Mouse (Mus musculus) heart, postnatal 0 days (tissue): ENCODE data around the gene Xirp1. TPM values are rescaled to one million over a fixed set of nuclear protein-coding genes. Genes with fewer than 3 reads are reported as not detected.

ENCODE experiments used
- ATAC-seq: fragments of 200-750 bp; cut with Nextera tagmentation; 2 replicates; pipeline ENCODE4 v1.8.0; 2017; ENCODE audit warnings: low read depth, moderate number of reproducible peaks, moderate library complexity; ENCODE audit not compliant: insufficient read depth
- DNase-seq: peaks from one replicate; pipeline ENCODE4 v3.0.0-alpha.2; 2016; ENCODE audit warnings: low spot score
- H3K27ac ChIP-seq: fragments of 300-500 bp; sonication (generic); 2 replicates; pipeline ENCODE4 v1.5.1; 2014; ENCODE audit warnings: low read depth, mild to moderate bottlenecking
- H3K27me3 ChIP-seq: fragments of 300-500 bp; sonication (generic); 2 replicates; pipeline ENCODE4 v1.6.1; 2014; ENCODE audit warnings: low read length, mixed read lengths; ENCODE audit not compliant: control insufficient read depth, insufficient read depth
- H3K36me3 ChIP-seq: fragments of 300-500 bp; sonication (generic); replicated peaks from 2 replicates; pipeline ENCODE4 v1.6.1; 2014; ENCODE audit warnings: low read length, mixed read lengths; ENCODE audit not compliant: control insufficient read depth, insufficient read depth
- H3K4me1 ChIP-seq: fragments of 300-500 bp; sonication (generic); 2 replicates; pipeline ENCODE4 v1.6.1; 2014; ENCODE audit warnings: antibody characterized with exemption; ENCODE audit not compliant: control insufficient read depth, insufficient read depth
- H3K4me2 ChIP-seq: fragments of 300-500 bp; sonication (generic); 2 replicates; pipeline ENCODE4 v1.6.1; 2014; ENCODE audit warnings: low read depth, mild to moderate bottlenecking, low read length, moderate library complexity
- H3K4me3 ChIP-seq: fragments of 300-500 bp; sonication (generic); 2 replicates; pipeline ENCODE4 v1.5.1; 2014; ENCODE audit warnings: low read depth, low read length
- H3K9ac ChIP-seq: fragments of 300-500 bp; sonication (generic); replicated peaks from 2 replicates; pipeline ENCODE4 v1.6.1; 2014; ENCODE audit warnings: low read depth, low read length, mixed read lengths
- H3K9me3 ChIP-seq: fragments of 300-500 bp; sonication (generic); replicated peaks from 2 replicates; pipeline ENCODE4 v1.6.1; 2016; ENCODE audit warnings: low read length; ENCODE audit not compliant: control insufficient read depth
- CTCF ChIP-seq: IDR thresholded peaks from 2 replicates; pipeline ENCODE4 v1.5.1; 2016; ENCODE audit warnings: antibody characterized with exemption, control low read depth, low read depth
- EP300 ChIP-seq: IDR thresholded peaks from 2 replicates; pipeline ENCODE4 v1.6.1; 2016; ENCODE audit warnings: antibody characterized with exemption, low read depth
- WGBS: fragments of 180-500 bp; shearing (Covaris S2); extraction: QIAGEN DNeasy Blood & Tissue Kit; methylation state at CpG from one replicate; pipeline ENCODE4 v1.1.7; 2014; 5-methylcytosine and 5-hydroxymethylcytosine counted together
- polyA plus RNA-seq: library from polyadenylated mRNA; unstranded; fragments of >200 nt; fragmentation: Nextera tagmentation; extraction: Ambion mirVana; gene quantifications from 2 replicates; pipeline ENCODE4 v1.2.1, GENCODE M21; 2015
- total RNA-seq: library from RNA; depleted of rRNA; stranded (reverse); fragments of >200 nt; gene quantifications from 2 replicates; pipeline ENCODE4 v1.2.3, GENCODE M21; 2014; ENCODE audit warnings: low replicate concordance

Xirp1 gene
- total and polyA plus RNA-seq, 2 experiments from 2014 or later: 45.1 to 140 TPM

GRCm38 (mm10) chr9:120005936-120006335 is 17.5 kb downstream of the Xirp1 start:
- 64% methylated on average over 3 of the region's 3 CpGs for WGBS
- Histone ChIP-seq H3K4me2 (no peak overlapping the region), H3K4me1 (peaks cover 10% of the 10 kb centered on the region; the same call in 1 of the 2 replicates), H3K4me3 (no peak overlapping the region), H3K9ac (no peak overlapping the region), H3K9me3 (no peaks in the 10 kb centered on the region), H3K36me3 (no peaks in the 10 kb centered on the region), H3K27me3 (no peaks in the 10 kb centered on the region), H3K27ac (no peak overlapping the region)
- no peak for ATAC-seq
- DNase-seq: no peak
- TF ChIP-seq EP300 (no peak), CTCF (no peak)

GRCm38 (mm10) chr9:120002893-120003292 is 20.5 kb downstream of the Xirp1 start:
- DNase-seq (no peak), ATAC-seq (no peak)
- H3K4me1 ChIP-seq: 0 out of 2 replicates have a peak, but pooled peaks cover 6% of the 10 kb centered on the region
- no peaks in the 10 kb centered on the region for H3K36me3 ChIP-seq
- H3K27me3 ChIP-seq: no peaks in the 10 kb centered on the region
- TF ChIP-seq EP300: no peak
- no peak for TF ChIP-seq CTCF
- H3K27ac ChIP-seq: no peak overlapping the region
- H3K9ac ChIP-seq: no peak overlapping the region
- no peaks in the 10 kb centered on the region for H3K9me3 ChIP-seq
- H3K4me2 ChIP-seq: no peak overlapping the region
- 87% methylated on average over 5 of the region's 5 CpGs for WGBS
- no peak overlapping the region for H3K4me3 ChIP-seq

- 0 out of 2 replicates have a peak, but pooled peaks cover 6% of the 10 kb centered on the region for H3K4me1 ChIP-seq
- H3K4me3 ChIP-seq: peak overlapping the region; percentile 47
- no peaks in the 10 kb centered on the region for H3K9me3 ChIP-seq
- peak; percentile 95 for DNase-seq
- peak overlapping the region; percentile 77 for H3K27ac ChIP-seq
- TF ChIP-seq CTCF (no peak), EP300 (no peak)
- H3K27me3 ChIP-seq: no peaks in the 10 kb centered on the region
- 9% methylated on average over 31 of the region's 31 CpGs for WGBS
- H3K36me3 ChIP-seq: no peaks in the 10 kb centered on the region
- peak; percentile 92 for ATAC-seq
- H3K4me2 ChIP-seq: peak overlapping the region; percentile 61
- peak overlapping the region; percentile 33; the same call in 1 of the 2 replicates for H3K9ac ChIP-seq
Measured at GRCm38 (mm10) chr9:120001945-120002725, 21.3 kb downstream of the Xirp1 start.

GRCm38 (mm10) chr9:120000761-120001160 is 22.6 kb downstream of the Xirp1 start:
- no peaks in the 10 kb centered on the region for H3K36me3 ChIP-seq
- no peaks in the 10 kb centered on the region for H3K9me3 ChIP-seq
- no peak overlapping the region for H3K4me3 ChIP-seq
- no peak for ATAC-seq
- TF ChIP-seq EP300 (no peak), CTCF (no peak)
- no peak for DNase-seq
- H3K4me2 ChIP-seq: no peak overlapping the region
- H3K27me3 ChIP-seq: no peaks in the 10 kb centered on the region
- 0 out of 2 replicates have a peak overlapping the region, but pooled peaks have one; percentile 77 for H3K27ac ChIP-seq
- no peak overlapping the region for H3K9ac ChIP-seq
- 61% methylated on average over 5 of the region's 5 CpGs for WGBS
- H3K4me1 ChIP-seq: 0 out of 2 replicates have a peak, but pooled peaks cover 6% of the 10 kb centered on the region

GRCm38 (mm10) chr9:119999636-120000035 is 23.8 kb downstream of the Xirp1 start:
- H3K27ac ChIP-seq: no peak overlapping the region
- H3K4me2 ChIP-seq: no peak overlapping the region
- H3K36me3 ChIP-seq: no peaks in the 10 kb centered on the region
- no peaks in the 10 kb centered on the region for H3K9me3 ChIP-seq
- no peaks in the 10 kb centered on the region for H3K27me3 ChIP-seq
- no peak for ATAC-seq
- TF ChIP-seq EP300 (no peak), CTCF (no peak)
- WGBS: 58% methylated on average over 6 of the region's 6 CpGs
- 0 out of 2 replicates have a peak, but pooled peaks cover 6% of the 10 kb centered on the region for H3K4me1 ChIP-seq
- no peak overlapping the region for H3K9ac ChIP-seq
- no peak for DNase-seq
- no peak overlapping the region for H3K4me3 ChIP-seq

GRCm38 (mm10) chr9:119998776-119999175 is 24.6 kb downstream of the Xirp1 start:
- no peak for ATAC-seq
- no peaks in the 10 kb centered on the region for H3K9me3 ChIP-seq
- DNase-seq: no peak
- no peak overlapping the region for H3K4me2 ChIP-seq
- no peak for TF ChIP-seq CTCF
- TF ChIP-seq EP300: no peak
- no peaks in the 10 kb centered on the region for H3K27me3 ChIP-seq
- no peak overlapping the region for H3K4me3 ChIP-seq
- H3K4me1 ChIP-seq: 0 out of 2 replicates have a peak, but pooled peaks cover 6% of the 10 kb centered on the region
- 74% methylated on average over 1 of the region's 1 CpGs for WGBS
- H3K9ac ChIP-seq: no peak overlapping the region
- no peaks in the 10 kb centered on the region for H3K36me3 ChIP-seq
- no peak overlapping the region for H3K27ac ChIP-seq
